Mouse (Mus musculus) E14TG2a.4 (cell line): ENCODE data around the gene Sh3gl2.

Experiments used
- NANOG ChIP-seq: IDR thresholded peaks from 2 replicates; pipeline ENCODE4 v1.6.1; 2014; ENCODE audit warnings: borderline replicate concordance, low read length, mixed read lengths
- POU5F1 ChIP-seq: IDR thresholded peaks from 2 replicates; pipeline ENCODE4 v1.6.1; 2014; ENCODE audit warnings: low read length, borderline replicate concordance

DNA sequence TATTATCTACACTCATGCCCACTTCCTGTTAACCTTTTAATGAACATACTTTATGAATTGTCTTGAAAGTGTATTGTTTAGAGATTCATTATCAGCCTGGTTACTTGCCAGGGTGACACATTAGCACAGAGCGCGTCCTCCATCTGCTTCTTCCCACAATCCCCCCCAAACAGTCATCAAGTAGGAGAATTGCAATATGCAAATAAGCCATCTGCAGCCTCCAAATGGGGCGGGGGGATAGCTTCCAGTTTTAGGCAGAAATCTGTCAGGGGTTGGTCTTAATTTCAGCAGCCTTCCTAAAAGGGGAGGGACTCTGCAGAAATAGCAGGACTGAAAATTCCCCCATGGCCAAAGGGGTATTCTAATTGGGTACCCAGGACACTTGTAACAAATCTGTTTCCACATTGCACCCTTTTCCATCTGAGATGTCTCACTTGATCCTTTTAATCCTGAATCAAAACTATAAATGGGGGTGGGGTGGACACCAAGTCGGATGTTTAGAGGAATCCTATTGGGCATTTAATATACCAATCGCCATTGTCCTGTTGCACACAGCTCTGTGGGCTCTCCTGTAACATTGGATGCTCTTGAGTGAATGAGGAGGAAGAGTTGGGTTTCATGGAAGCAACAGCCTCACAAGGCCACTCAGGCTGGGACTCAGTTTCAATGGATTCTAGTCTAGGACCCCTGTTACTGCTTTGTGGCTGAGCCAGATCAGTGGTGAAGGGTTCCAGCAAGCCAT lies 51.7 kb downstream of the Sh3gl2 start:
- TF ChIP-seq NANOG (no peak), POU5F1 (no peak)
